Mouse (Mus musculus) midbrain, embryonic 13.5 days (tissue): Measurements from ENCODE around the gene Tm6sf1. TPM values are rescaled to one million over a fixed set of nuclear protein-coding genes. Genes with fewer than 3 reads are reported as not detected.

Experiments
- ATAC-seq: fragments of 200-750 bp; cut with Nextera tagmentation; 2 replicates; pipeline ENCODE4 v1.8.0; 2017; ENCODE audit warnings: mild to moderate bottlenecking, moderate TSS enrichment, moderate library complexity
- H3K27ac ChIP-seq: fragments of 300-500 bp; sonication (generic); 2 replicates; pipeline ENCODE4 v1.5.1; 2015; ENCODE audit warnings: inconsistent platforms, mild to moderate bottlenecking, moderate library complexity
- H3K27me3 ChIP-seq: fragments of 300-500 bp; sonication (generic); 2 replicates; pipeline ENCODE4 v1.6.1; 2015; ENCODE audit warnings: mild to moderate bottlenecking, inconsistent platforms
- H3K36me3 ChIP-seq: fragments of 300-500 bp; sonication (generic); 2 replicates; pipeline ENCODE4 v1.6.1; 2015; ENCODE audit warnings: mild to moderate bottlenecking, inconsistent platforms
- H3K4me1 ChIP-seq: fragments of 300-500 bp; sonication (generic); replicated peaks from 2 replicates; pipeline ENCODE4 v1.6.1; 2015; ENCODE audit warnings: inconsistent platforms
- H3K4me2 ChIP-seq: fragments of 300-500 bp; sonication (generic); replicated peaks from 2 replicates; pipeline ENCODE4 v1.6.1; 2015; ENCODE audit warnings: moderate library complexity, mild to moderate bottlenecking, inconsistent platforms
- H3K4me3 ChIP-seq: fragments of 300-500 bp; sonication (generic); replicated peaks from 2 replicates; pipeline ENCODE4 v1.5.1; 2015; ENCODE audit warnings: mild to moderate bottlenecking, inconsistent platforms
- H3K9ac ChIP-seq: fragments of 300-500 bp; sonication (generic); replicated peaks from 2 replicates; pipeline ENCODE4 v1.6.1; 2015; ENCODE audit warnings: mild to moderate bottlenecking, inconsistent platforms
- H3K9me3 ChIP-seq: fragments of 300-500 bp; sonication (generic); 2 replicates; pipeline ENCODE4 v1.6.1; 2016; ENCODE audit warnings: mild to moderate bottlenecking, inconsistent platforms
- WGBS: fragments of 180-500 bp; shearing (Covaris S2); methylation state at CpG from one replicate; pipeline ENCODE4 v1.1.7; 2015; 5-methylcytosine and 5-hydroxymethylcytosine counted together
- polyA plus RNA-seq: library from polyadenylated mRNA; unstranded; fragments of >200 nt; fragmentation: Nextera tagmentation; extraction: Ambion mirVana; gene quantifications from 2 replicates; pipeline ENCODE4 v1.2.1, GENCODE M21; 2015

The Tm6sf1 gene
- polyA plus RNA-seq, 1 experiment from 2014 or later: 9.8 TPM

- ATAC-seq: no peak
- H3K27ac ChIP-seq: no peak overlapping the region
- H3K9ac ChIP-seq: no peak overlapping the region
- no peak overlapping the region for H3K4me2 ChIP-seq
- no peaks in the 10 kb centered on the region for H3K27me3 ChIP-seq
- H3K36me3 ChIP-seq: peaks cover 12% of the 10 kb centered on the region; the same call in 1 of the 2 replicates
- 0 out of 2 replicates have a peak, but pooled peaks cover 2% of the 10 kb centered on the region for H3K4me1 ChIP-seq
- H3K4me3 ChIP-seq: no peak overlapping the region
- no peaks in the 10 kb centered on the region for H3K9me3 ChIP-seq
- 97% methylated on average over 2 of the region's 2 CpGs for WGBS
These were observed 46.1 kb downstream of the Tm6sf1 start for GRCm38 (mm10) chr7:81904926-81905325.

GRCm38 (mm10) chr7:81918316-81918715 lies 59.5 kb downstream of the Tm6sf1 start:
- Histone ChIP-seq H3K9me3 (no peaks in the 10 kb centered on the region), H3K27me3 (no peaks in the 10 kb centered on the region), H3K4me1 (peaks cover 10% of the 10 kb centered on the region; the same call in 1 of the 2 replicates), H3K4me2 (no peak overlapping the region), H3K4me3 (no peak overlapping the region), H3K36me3 (no peaks in the 10 kb centered on the region), H3K27ac (no peak overlapping the region), H3K9ac (no peak overlapping the region)
- 84% methylated on average over 5 of the region's 5 CpGs for WGBS
- no peak for ATAC-seq

- H3K9me3 ChIP-seq: no peaks in the 10 kb centered on the region
- no peaks in the 10 kb centered on the region for H3K27me3 ChIP-seq
- H3K27ac ChIP-seq: no peak overlapping the region
- H3K4me3 ChIP-seq: no peak overlapping the region
- WGBS: 78% methylated on average over 4 of the region's 4 CpGs
- no peaks in the 10 kb centered on the region for H3K36me3 ChIP-seq
- no peak overlapping the region for H3K4me2 ChIP-seq
- peaks cover 15% of the 10 kb centered on the region; the same call in 1 of the 2 replicates for H3K4me1 ChIP-seq
- H3K9ac ChIP-seq: no peak overlapping the region
- ATAC-seq: no peak
These were observed 61.5 kb downstream of the Tm6sf1 start for GRCm38 (mm10) chr7:81920314-81920713.

GRCm38 (mm10) chr7:81921379-81921952 lies 62.7 kb downstream of the Tm6sf1 start:
- Histone ChIP-seq H3K27ac (no peak overlapping the region), H3K9ac (no peak overlapping the region), H3K4me1 (peaks cover 8% of the 10 kb centered on the region; the same call in 1 of the 2 replicates), H3K4me3 (no peak overlapping the region), H3K27me3 (no peaks in the 10 kb centered on the region), H3K9me3 (no peaks in the 10 kb centered on the region), H3K36me3 (no peaks in the 10 kb centered on the region), H3K4me2 (no peak overlapping the region)
- 87% methylated on average over 1 of the region's 1 CpGs for WGBS
- no peak for ATAC-seq

GRCm38 (mm10) chr7:81928998-81929397 lies 70.2 kb downstream of the Tm6sf1 start:
- Histone ChIP-seq H3K36me3 (no peaks in the 10 kb centered on the region), H3K27me3 (no peaks in the 10 kb centered on the region), H3K9ac (no peak overlapping the region; the same call in 1 of the 2 replicates), H3K4me3 (no peak overlapping the region), H3K9me3 (no peaks in the 10 kb centered on the region), H3K27ac (no peak overlapping the region), H3K4me2 (no peak overlapping the region), H3K4me1 (peaks cover 56% of the 10 kb centered on the region)
- ATAC-seq: no peak
- 83% methylated on average over 7 of the region's 7 CpGs for WGBS

GRCm38 (mm10) chr7:81932521-81933045 lies 73.8 kb downstream of the Tm6sf1 start:
- Histone ChIP-seq H3K27ac (peak overlapping the region; percentile 99; the same call in 1 of the 2 replicates), H3K4me1 (peaks cover 60% of the 10 kb centered on the region), H3K36me3 (no peaks in the 10 kb centered on the region), H3K27me3 (no peaks in the 10 kb centered on the region; the same call in 1 of the 2 replicates), H3K9ac (peak overlapping the region; percentile 98), H3K4me3 (peak overlapping the region; percentile 94), H3K4me2 (peak overlapping the region; percentile 70), H3K9me3 (no peaks in the 10 kb centered on the region)
- 29% methylated on average over 5 of the region's 5 CpGs for WGBS
- ATAC-seq: no peak

- Histone ChIP-seq H3K9me3 (no peaks in the 10 kb centered on the region), H3K27ac (peak overlapping the region; percentile 99), H3K36me3 (no peaks in the 10 kb centered on the region), H3K9ac (peak overlapping the region; percentile 98), H3K4me1 (peaks cover 56% of the 10 kb centered on the region), H3K27me3 (no peaks in the 10 kb centered on the region; the same call in 1 of the 2 replicates), H3K4me3 (peak overlapping the region; percentile 94), H3K4me2 (peak overlapping the region; percentile 70)
- ATAC-seq: no peak
- WGBS: 6% methylated on average over 23 of the region's 23 CpGs
These were observed 74.3 kb downstream of the Tm6sf1 start for GRCm38 (mm10) chr7:81933061-81933600.

- peaks cover 49% of the 10 kb centered on the region for H3K4me1 ChIP-seq
- peak overlapping the region; percentile 94 for H3K4me3 ChIP-seq
- no peaks in the 10 kb centered on the region for H3K9me3 ChIP-seq
- H3K27ac ChIP-seq: peak overlapping the region; percentile 99
- no peaks in the 10 kb centered on the region; the same call in 1 of the 2 replicates for H3K27me3 ChIP-seq
- peak overlapping the region; percentile 70 for H3K4me2 ChIP-seq
- H3K36me3 ChIP-seq: no peaks in the 10 kb centered on the region
- peak overlapping the region; percentile 98 for H3K9ac ChIP-seq
- ATAC-seq: peak; percentile 77
- under 1% methylated on average over 92 of the region's 103 CpGs for WGBS
These were observed 74.9 kb downstream of the Tm6sf1 start for GRCm38 (mm10) chr7:81933601-81934266.

Other genes with a start within 250 kb of the Tm6sf1 start
- 15.4 and 16.4 TPM in 2 replicates for gene Homer2, start 151.5 kb upstream of the Tm6sf1 start, polyA plus RNA-seq
- gene Ramac, start 96.1 kb upstream of the Tm6sf1 start, polyA plus RNA-seq: 152 and 167 TPM in 2 replicates
- gene 3110040N11Rik, start 69.5 kb upstream of the Tm6sf1 start, polyA plus RNA-seq: 51.3 and 55.1 TPM in 2 replicates
- gene Btbd1, start 29.6 kb upstream of the Tm6sf1 start, polyA plus RNA-seq: 90.1 and 93.6 TPM in 2 replicates
- not detected in 2 replicates for gene Gm10160, start 3.2 kb upstream of the Tm6sf1 start, polyA plus RNA-seq
- 65.7 and 66.2 TPM in 2 replicates for gene Hdgfl3, start 75.5 kb downstream of the Tm6sf1 start, polyA plus RNA-seq
- 0.05 TPM in 1 of 2 replicates, not detected in the other for gene Bnc1, start 133.3 kb downstream of the Tm6sf1 start, polyA plus RNA-seq